Mouse (Mus musculus) heart, postnatal 14 days (tissue): ENCODE measurements at regions not wholly inside any gene's neighbourhood (a gene's known extent, or its start where the extent isn't known, plus 50 kb on each side); places are given as distances from the start of the nearest gene placed in this dataset.
"Not testable (repeated sequence)": the region's sequence is repeated elsewhere in the genome, so short reads cannot be mapped to it uniquely, and the experiment has no call there.

Experiments
- DNase-seq, 2 experiments: peaks; one replicate each; pipeline ENCODE4 v3.0.0; 2021 to 2022
- intact Hi-C: fragments of 180-260 bp; cut with DNase I; formaldehyde crosslinking; loops from one replicate; pipeline ENCODE4 v1.15.1; 2025

DNA sequence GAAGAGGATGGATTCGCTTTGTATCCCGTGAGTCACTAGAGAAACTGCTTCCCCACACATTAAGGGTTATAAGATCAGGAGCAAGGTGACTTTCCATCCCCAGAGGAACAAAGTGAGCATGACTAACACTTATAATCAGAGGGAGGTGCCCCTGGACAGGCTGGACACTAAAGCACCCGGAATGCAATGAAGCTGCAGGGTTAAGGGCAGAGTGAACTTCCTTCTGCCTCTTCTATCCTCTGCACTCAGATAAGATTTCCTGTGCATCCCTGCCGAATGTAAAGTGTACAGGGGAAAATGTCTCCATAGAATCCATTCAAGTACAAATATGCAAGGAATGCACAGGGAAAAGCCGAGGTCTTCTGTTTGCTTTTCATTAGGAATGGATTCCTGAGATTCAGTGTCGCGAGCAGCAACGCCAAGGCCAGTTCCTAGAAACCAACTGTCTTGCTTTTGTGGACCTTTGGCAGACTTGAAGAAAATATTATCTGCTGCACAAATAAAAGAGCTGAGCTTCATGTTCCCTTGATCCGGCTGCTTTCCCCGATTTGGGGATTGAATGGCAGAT lies 58.5 kb upstream of the Fbxl7 start:
- no peak for DNase-seq
- intact Hi-C loops = no loop called here

DNA sequence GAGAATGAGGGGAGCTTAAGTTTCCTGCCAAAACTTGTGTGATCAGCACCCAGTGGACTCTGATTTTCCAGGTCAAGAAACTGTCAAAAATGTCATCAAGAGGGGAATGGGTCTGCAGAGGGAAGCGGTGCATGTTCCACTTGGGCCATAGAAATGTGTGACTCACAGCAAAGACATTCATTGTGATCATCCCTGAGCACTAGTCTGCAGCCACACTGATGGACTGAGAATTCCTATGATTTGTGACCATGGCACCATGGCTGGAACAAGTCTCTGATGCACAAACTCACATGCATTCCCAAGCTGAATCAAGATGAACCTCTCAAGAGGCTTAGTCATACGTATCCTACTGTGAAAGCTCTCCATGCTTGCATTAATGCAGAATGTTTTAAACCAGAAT lies 63.6 kb upstream of the Fbxl7 start:
- intact Hi-C loops = no loop called here
- no peak for DNase-seq

DNA sequence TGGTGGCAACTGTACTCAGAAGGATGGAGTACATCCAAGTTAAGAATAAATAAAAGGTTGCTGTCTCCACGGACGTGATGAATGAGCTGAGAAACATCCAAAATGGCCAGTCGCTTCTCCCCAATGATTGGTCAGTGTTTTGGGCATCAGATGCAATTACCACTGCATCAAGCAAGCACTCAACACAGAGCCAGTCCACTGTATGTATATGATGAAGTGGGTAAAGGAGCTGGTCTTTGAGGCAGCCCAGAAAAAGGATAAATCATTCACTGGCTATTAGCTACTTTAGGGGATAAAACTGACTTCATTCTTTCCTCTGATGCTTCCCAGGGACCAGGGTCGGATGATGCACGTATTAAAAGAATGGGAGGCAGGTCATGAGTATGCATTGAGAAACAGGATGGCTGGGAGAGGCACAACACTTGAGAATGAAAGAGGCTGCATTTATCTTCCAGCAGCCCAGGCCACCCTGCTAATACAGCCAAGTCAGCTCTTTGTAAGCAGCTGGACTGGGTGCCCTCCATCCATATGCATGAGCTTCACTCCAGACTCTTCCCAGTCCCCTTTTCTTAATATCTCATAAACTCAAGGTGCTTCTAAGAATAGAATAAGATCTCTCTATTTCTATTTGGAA lies 73.1 kb upstream of the Fbxl7 start:
- no peak for DNase-seq
- intact Hi-C loops = no loop called here

DNA sequence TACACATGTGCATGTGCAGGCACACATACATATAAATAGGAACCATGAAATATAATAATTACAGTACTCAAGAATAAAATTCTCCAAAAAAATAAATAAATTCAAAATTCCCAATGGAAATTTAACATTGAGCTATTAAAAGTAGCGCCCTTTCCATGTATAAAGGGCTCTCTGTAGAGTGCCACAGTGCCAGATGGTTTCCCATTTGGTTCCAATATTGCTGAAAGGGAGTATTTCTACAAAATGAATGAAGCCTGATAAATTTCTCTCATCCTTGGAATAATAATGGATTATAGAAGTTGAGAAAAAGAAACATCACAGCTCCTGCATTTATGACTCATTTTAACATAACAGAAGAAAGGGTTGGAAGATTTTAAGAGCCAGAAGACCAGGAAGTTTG lies 75.4 kb upstream of the Fbxl7 start:
- intact Hi-C loops = no loop called here
- DNase-seq = no peak

DNA sequence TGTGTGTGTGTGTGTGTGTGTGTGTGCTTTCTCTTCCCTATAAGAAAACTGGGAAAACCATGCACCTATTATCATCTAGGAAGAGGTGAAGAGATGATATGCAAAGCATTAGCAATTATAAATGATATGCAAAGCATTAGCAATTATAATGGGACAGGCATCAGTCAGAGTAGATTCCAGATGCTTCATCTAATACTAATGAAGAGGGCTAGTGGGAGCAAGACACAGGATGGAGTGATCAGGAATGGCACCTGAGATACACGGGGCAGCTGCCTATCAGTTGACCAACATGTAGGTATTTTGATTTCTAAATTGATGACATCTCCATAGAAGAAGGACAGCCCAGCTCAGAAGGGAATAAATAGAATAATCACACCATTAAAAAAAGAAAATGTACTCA lies 97.7 kb upstream of the Fbxl7 start:
- DNase-seq = no peak
- intact Hi-C loops = no loop called here

DNA sequence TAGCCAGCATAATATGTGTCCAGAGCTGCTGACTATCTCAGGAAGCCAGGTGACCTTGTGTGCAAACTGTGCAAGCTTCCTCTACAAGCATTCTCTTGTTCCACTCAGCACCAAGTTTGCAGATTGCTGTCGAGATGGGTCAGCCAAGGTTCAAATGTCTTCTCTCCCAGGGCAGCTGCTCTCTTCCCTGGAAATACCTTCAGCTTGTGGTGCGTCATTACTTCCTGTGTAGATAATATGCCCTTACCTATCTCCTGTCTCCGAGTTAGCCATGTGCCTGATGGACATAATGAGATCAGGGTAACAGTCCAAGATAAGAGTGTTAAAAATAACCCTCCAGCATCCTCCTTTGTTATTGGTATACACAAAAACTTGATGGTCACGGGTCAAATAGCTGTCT lies 113.7 kb upstream of the Fbxl7 start:
- intact Hi-C loops = no loop called here
- no peak for DNase-seq

DNA sequence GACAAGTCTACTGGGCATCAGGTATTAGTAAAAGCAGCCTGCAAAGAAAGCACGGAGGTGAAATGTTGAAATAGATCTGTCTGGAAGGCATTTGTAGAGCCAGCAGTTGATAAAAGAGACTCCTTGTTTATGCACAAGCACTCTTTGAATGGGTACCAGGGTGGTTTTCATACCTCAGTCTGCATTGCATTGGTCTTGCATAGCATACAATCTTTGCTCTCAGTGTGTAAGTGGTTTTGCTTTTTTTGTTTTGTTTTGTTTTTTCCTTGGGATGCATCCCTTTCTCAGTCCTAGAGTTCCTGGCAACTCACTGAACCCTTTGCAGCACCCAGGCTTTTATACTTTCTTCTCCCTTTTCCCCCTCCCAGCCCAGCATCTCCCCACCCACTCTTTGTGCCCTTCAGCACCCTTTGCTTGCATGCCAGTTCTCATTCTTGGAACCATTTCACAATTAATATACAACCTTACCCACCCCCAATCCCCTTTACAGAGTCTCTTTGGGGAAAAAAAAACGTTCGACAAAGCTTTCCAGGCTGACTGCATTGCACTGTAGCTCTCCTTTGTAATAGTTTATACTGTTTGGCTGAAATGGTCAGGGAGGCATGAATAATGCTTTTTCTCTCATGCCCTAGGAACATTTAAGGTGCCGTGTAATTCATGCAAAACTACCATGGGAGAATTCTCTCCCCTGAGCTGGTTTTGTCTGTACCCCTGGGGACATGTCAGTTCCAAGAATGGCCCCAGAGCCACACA lies 118.7 kb upstream of the Fbxl7 start:
- DNase-seq = no peak
- intact Hi-C loops = no loop called here

DNA sequence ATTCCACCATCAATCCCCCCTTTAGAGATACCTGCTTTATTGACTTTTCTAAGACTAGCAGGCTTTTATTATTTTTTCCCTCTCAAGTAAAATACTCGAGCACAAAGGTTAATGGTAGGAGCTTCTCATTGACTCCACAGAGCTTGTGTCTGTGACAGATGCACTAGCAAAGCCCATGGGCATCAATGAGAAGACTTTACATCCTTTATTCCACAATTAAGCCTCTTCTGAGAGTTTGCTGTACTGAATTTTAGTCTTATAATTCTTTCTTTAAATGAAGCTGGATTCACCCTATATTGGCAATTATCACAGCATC lies 119.2 kb upstream of the Fbxl7 start:
- intact Hi-C loops = no loop called here
- no peak for DNase-seq

DNA sequence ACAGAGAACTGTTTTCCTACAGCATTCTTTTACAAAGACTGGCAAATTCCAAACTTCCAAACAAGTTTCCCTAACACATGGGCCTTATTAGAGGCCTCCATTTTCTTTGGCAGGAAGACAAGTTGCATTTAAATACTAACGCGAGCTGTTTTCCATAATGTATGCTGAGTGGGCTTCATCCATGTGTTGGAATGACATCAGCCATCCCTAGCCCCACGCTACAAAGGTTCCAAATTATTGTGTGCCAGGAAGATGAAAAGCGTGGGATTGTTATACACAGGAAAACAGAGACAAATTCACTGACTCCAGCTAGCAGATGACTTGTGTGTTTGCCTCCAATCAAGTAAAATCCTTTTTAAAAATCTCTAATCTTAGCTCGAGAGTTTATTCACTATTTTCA lies 125.1 kb upstream of the Fbxl7 start:
- no peak for DNase-seq
- intact Hi-C loops = no loop called here

DNA sequence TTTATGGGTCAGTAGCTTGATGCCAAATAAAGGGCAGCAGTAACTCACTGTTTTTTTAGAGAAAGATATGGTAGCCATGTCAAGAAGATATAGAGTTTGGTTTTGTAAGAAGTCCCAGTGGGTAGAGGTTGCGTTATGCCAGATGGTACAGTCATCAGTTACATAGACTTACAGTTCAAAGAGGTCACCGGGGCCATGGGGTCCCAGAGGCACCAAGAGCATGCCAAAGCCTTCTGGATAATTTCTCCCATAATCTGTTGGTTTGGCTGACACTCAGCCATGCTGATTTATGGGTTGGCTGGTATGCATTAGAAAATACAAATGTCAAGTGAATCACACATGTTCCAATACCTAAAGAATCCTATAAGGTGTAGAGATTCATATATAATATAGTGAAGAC lies 137.9 kb upstream of the Fbxl7 start:
- DNase-seq = no peak
- intact Hi-C loops = no loop called here

DNA sequence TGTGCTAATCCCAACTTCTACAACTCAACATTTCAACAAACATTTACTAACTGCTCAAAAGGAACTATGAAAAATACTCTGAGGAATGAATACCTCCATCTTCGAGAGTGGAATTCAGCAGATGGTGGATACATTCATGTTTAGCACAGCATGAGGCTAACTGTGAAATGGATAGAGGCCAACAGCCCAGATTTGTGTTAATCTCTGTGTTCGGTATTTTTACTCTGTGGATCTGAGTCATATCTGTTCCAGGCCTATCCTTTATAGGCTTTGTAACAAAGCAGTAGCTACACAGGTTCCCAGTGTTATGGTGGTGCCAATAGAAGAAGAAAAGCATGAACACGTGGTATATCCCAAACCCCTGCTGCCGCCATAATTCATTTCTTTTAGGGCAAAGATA lies 148.4 kb upstream of the Fbxl7 start:
- DNase-seq = no peak
- intact Hi-C loops = no loop called here

DNA sequence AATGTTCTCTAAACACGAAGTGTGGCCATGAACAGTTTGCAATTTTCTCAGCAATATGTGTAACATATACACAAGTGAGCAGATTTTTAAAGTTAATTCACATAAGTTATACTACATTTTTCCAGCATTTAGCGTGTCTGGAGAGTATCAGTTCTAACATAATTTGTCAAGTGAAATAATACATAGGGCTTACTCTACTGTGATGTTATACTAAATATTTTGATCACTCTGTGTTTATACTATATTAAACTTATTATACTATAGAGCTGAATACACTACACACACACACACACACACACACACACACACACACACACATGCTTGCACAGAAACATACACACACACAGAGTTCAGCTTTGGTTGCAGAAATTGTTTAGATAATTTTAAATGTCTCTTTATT lies 155.3 kb upstream of the Fbxl7 start:
- DNase-seq = no peak
- intact Hi-C loops = no loop called here

DNA sequence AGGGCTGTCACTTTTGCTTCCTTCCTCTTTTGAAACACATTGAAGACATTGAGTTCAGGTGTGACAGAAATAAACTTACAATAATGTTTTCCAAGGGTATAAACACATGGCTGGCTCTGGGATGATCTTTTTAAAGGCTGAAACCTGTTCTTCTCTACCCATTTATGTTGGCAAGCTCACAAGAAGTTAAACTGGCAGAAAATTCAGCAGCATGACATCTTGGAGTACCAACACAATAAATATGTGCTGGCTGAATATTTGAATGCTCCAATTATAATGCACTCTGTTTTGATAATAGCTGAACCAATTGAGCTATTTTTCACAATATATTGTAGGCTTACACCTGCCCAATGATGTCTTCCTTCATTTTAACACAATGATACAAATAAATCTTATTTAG lies 168.1 kb upstream of the Fbxl7 start:
- intact Hi-C loops = no loop called here

DNA sequence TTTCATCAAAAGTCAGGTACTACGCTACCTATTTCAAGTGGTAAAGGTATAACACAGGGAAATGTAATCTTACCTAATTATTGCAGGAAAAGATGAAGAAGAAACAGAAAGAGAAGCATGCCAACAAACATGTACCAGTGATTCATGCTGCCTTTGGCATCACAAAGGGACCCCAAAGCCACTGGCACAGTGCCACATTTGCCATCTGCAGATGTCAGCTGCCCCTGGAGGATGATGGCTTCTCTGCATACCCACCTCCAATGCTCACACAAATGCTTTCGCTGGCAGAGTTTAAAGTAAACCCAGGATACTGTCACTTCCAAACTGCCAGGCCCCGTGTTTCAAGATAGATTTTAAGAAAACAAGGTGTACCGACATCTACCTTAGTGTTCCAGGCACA lies 168.6 kb upstream of the Fbxl7 start:
- DNase-seq = no peak
- intact Hi-C loops = no loop called here

More for the DNA sequence above, 168.1 kb upstream of the Fbxl7 start:
- no peak for DNase-seq

DNA sequence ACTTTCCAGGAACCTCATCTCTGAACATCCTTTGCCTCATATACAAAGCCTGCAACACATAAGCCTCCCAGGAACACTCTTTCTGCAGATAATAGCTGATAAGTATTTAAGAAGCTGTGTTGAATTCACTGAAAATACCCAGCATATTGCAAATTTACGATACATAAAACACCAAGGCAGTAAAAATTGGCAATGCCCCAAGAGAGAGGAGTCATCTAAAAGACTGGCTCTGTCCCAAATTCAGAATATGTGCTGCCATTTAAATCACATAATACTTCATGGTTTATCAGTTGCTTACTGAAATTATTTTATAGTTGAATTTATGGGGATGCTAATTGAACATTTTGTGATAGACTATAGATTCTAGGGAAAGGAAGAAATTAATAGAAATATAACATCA lies 172.3 kb upstream of the Fbxl7 start:
- intact Hi-C loops = no loop called here
- no peak for DNase-seq

DNA sequence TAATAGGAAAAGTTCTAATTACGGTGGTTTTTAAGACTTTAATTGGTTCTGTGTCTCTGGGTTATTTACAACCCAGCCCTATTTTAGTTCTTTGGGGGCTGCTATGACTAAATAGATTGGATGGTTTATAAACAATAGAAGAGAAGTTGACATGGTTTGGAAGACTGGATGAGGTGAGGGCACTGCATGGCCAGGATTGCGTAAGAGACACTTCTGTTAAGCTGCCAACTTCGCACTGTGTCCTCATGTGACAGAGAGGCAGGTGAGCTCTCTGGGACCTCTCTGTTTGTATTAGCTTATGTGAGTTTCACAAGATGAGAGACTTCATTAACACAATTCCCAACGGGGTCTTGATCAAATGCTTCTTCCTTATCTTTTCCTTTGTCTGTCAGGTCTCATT lies 182.5 kb upstream of the Fbxl7 start:
- DNase-seq = no peak
- intact Hi-C loops = no loop called here

DNA sequence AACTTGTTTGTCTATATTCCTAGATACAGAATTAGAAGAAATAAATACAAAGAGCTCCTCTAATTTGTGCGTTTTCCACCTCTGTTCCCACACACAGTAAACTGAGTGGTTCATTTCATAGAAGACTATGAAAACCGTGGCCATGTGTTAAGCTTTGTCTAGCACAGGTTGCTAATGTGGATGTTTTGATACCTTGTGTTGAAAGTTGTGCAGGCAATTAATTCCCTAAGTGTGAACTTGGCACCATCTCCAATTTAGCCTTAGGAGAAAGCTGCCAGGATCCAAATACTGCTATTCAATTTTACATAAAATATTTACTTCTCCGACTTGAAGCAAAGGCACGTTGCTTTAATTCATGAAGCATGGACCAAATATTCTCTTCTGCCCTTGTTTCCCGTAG lies 187.4 kb upstream of the Fbxl7 start:
- DNase-seq = no peak
- intact Hi-C loops = no loop called here

DNA sequence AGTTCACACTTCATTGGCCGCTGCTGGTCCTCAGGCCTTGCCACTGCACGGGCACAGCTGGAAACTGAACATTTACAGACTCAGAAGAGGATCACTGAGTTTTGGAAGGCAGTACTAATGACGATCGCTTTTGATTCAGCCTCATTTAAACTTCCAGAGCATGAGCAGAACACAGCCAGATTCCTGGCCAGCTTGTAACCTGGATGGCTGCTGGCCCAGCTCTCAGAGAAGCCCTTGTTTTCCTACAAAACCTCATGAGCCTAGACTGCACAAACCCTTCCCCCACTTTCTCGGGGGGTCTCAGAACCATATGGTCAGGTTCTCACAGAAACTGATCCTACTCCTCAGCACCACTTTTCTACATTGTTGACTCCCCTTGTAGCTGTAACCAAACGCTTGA lies 188.2 kb upstream of the Fbxl7 start:
- DNase-seq = no peak
- intact Hi-C loops = no loop called here

DNA sequence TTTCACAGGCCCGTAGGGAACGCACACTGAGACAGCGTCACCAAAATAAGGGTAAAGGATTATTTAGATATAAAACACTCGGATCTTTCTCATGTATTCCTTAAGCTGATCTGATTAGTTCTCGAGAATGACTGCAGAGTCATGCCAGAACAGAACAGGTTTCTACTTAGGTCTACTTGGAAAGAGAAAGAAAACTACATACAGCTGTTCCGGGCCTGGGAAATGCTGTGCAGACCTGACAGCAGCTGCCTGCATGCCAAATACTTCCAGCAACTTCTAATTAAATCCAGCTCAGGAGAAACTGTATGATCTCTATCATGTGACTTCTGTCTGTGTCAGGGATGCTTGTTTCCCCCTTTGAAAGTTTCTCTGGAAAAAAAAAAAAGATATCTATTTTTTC lies 193.8 kb upstream of the Fbxl7 start:
- intact Hi-C loops = no loop called here
- DNase-seq = no peak

DNA sequence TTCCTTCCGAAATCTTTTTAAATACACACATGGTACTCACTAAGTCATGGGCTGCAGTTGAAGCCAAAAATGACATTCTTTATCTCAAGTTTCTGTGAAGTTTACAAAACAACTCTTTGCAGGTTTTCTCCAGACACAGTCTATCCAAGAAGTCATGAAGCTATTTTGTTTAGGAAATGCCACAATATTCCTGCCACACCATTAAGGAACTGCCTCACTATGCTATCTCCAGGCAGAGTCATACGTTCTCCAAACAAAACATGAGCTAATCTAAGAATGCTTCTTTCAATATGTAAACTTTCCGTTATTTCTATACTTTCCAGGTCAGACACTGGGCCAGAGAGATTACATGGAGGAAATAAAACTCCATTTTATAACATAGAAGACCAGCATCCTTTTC lies 198.7 kb upstream of the Fbxl7 start:
- intact Hi-C loops = no loop called here
- DNase-seq = no peak

DNA sequence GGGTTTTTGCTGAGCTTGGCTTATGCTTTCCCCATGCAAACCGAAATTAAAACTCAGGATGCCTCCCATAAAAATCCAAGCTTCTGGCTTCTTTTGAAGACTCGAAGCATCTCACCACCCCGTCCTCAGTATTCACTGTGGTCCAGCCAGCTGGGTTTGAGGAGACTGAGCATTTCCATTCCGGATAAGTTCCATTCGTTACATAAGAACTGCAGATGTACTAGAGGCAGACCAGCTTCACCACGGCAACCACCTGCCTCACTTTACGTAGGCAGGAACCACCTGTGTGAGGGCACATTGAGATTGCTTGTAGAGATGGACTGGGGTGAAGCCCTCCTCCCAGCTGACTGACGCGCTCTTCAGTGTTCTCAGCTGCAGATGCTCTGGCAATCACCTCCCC lies 199.9 kb upstream of the Fbxl7 start:
- intact Hi-C loops = no loop called here
- DNase-seq = no peak

DNA sequence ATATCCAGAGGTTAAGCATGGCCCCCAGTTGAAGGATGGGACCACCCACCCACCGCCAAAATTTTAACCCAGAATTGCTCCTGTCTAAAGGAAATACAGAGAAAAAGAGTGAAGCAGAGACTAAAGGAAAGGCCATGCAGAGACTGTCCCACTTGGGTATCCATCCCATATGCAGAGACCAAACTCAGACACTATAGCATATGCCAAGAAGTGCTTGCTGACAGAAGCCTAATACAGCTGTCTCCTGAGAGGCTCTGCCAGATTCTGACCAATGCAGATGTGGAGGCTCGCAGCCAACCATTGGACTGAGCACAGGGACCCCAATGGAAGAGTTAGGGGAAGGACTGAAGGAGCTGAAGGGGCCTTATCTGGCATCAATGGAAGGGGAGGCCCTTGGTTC lies 206.2 kb upstream of the Fbxl7 start:
- DNase-seq, intact Hi-C loops: not testable (repeated sequence)

DNA sequence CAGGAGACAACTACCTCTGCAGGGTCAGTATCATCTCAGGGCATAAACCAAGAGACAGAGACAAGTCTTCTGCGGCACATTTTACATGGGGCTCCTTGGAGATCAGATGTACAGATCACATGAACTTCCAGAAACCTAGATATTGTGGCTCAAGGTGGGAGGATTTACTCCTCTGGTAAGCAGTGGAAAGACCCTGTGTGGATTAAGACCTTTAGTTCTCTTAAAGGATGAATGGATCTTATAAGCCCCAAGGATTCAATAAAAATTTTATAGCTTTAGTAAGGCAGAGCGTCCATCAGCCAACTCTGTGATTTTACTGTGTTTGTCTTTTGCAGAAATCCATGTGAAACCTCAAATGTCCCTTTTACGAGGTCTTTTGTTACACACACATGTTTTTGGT lies 213.8 kb upstream of the Fbxl7 start:
- intact Hi-C loops = no loop called here
- DNase-seq = no peak
